Comparison of ENCODE assay signal across 7 mouse cellular contexts in genomic region chr5:139389676-139390061, GRCm38 (mm10). TPM values are rescaled to one million over a fixed set of nuclear protein-coding genes. Genes with fewer than 3 reads are reported as not detected.
A peak's percentile ranks its signal among the peaks of the same experiment; 100 is the strongest.
DNase-seq lines count a peak whose midpoint lies in the region; ATAC-seq lines count a peak whose summit lies in the region.

No protein-coding gene starts in this region.

- peak overlapping the region; percentile 96 for H3K27ac ChIP-seq in brown adipose tissue, adult 24 weeks (replicated peaks; ENCODE audit: low read depth, low read length)
- 0 out of 2 replicates have a peak overlapping the region, but pooled peaks have one; percentile 62 for H3K27ac ChIP-seq in intestine, embryonic 15.5 days
- peak overlapping the region; percentile 93 for H3K27ac ChIP-seq in limb, embryonic 12.5 days
- H3K27ac ChIP-seq in midbrain, embryonic 15.5 days: peak overlapping the region; percentile 69

- 0 out of 2 replicates have a peak overlapping the region, but pooled peaks have one; percentile 13 for H3K9ac ChIP-seq in intestine, embryonic 15.5 days
- peak overlapping the region; percentile 27 for H3K9ac ChIP-seq in limb, embryonic 12.5 days (replicated peaks)
- no peak overlapping the region for H3K9ac ChIP-seq in midbrain, embryonic 15.5 days

- peak; percentile 90 for DNase-seq in NIH3T3 (ENCODE audit: low read depth)
- DNase-seq in gastrocnemius, postnatal 4 days (ENCODE audit: low spot score in 2 of 2): peak; percentile 43 to 66
- peak; percentile 50 for DNase-seq in urinary bladder, postnatal 25 days (ENCODE audit: low spot score)

- H3K4me1 ChIP-seq in brown adipose tissue, adult 24 weeks (ENCODE audit: control insufficient read depth, insufficient read depth, insufficient read length, low read length): peaks cover 61% of the 10 kb centered on the region
- H3K4me1 ChIP-seq in intestine, embryonic 15.5 days (replicated peaks): peaks cover 25% of the 10 kb centered on the region
- H3K4me1 ChIP-seq in limb, embryonic 12.5 days (replicated peaks): peaks cover 57% of the 10 kb centered on the region
- H3K4me1 ChIP-seq in midbrain, embryonic 15.5 days: peaks cover 22% of the 10 kb centered on the region

- no peaks in the 10 kb centered on the region for H3K36me3 ChIP-seq in intestine, embryonic 15.5 days
- H3K36me3 ChIP-seq in limb, embryonic 12.5 days: peaks cover 9% of the 10 kb centered on the region; the same call in 1 of the 2 replicates
- H3K36me3 ChIP-seq in midbrain, embryonic 15.5 days (replicated peaks): no peaks in the 10 kb centered on the region

- WGBS in intestine, embryonic 15.5 days: 4% methylated on average over 6 of the region's 6 CpGs
- WGBS in limb, embryonic 12.5 days: 8% methylated on average over 6 of the region's 6 CpGs
- WGBS in midbrain, embryonic 15.5 days: 59% methylated on average over 6 of the region's 6 CpGs

- H3K4me2 ChIP-seq in intestine, embryonic 15.5 days (replicated peaks): no peak overlapping the region
- H3K4me2 ChIP-seq in limb, embryonic 12.5 days: peak overlapping the region; percentile 11; the same call in 1 of the 2 replicates
- no peak overlapping the region for H3K4me2 ChIP-seq in midbrain, embryonic 15.5 days

- peak; percentile 76 for ATAC-seq in intestine, embryonic 15.5 days
- no peak for ATAC-seq in limb, embryonic 12.5 days (ENCODE audit: insufficient number of reproducible peaks, insufficient read depth, low FRiP score, low TSS enrichment, low read depth)
- ATAC-seq in midbrain, embryonic 15.5 days (replicated peaks): 0 out of 2 replicates have a peak, but pooled peaks have one; percentile 30

- H3K9me3 ChIP-seq in intestine, embryonic 15.5 days: no peaks in the 10 kb centered on the region
- no peaks in the 10 kb centered on the region for H3K9me3 ChIP-seq in limb, embryonic 12.5 days
- H3K9me3 ChIP-seq in midbrain, embryonic 15.5 days: no peaks in the 10 kb centered on the region

- H3K4me3 ChIP-seq in brown adipose tissue, adult 24 weeks (ENCODE audit: insufficient read depth, low read depth, low read length): peak overlapping the region; percentile 33
- no peak overlapping the region for H3K4me3 ChIP-seq in intestine, embryonic 15.5 days (replicated peaks)
- H3K4me3 ChIP-seq in limb, embryonic 12.5 days (replicated peaks): no peak overlapping the region
- H3K4me3 ChIP-seq in midbrain, embryonic 15.5 days: no peak overlapping the region

- H3K27me3 ChIP-seq in intestine, embryonic 15.5 days (replicated peaks): no peaks in the 10 kb centered on the region
- no peaks in the 10 kb centered on the region for H3K27me3 ChIP-seq in limb, embryonic 12.5 days
- no peaks in the 10 kb centered on the region for H3K27me3 ChIP-seq in midbrain, embryonic 15.5 days (replicated peaks)

RNA-seq across cellular contexts. Expression of gene Gpr146, which starts 12.2 kb away (rescaled TPM):
- 18.1 and 19.7 TPM in 2 replicates for polyA plus RNA-seq in brown adipose tissue, adult 24 weeks (2012; ENCODE audit: insufficient read depth, insufficient read length, missing spikeins)
- 10 to 100 TPM in 1 of 2 experiments, 1 to 10 TPM in 1; 8.8 to 10.2 TPM for total RNA-seq in gastrocnemius, postnatal 4 days (2021)
- polyA plus RNA-seq in intestine, embryonic 15.5 days (2015; fragmentation: Nextera tagmentation; extraction: Ambion mirVana): 2.2 and 2.7 TPM in 2 replicates
- polyA plus RNA-seq in limb, embryonic 12.5 days (2016; fragmentation: Nextera tagmentation; extraction: Ambion mirVana): 1.7 and 2.3 TPM in 2 replicates
- 2.5 and 2.7 TPM in 2 replicates for polyA plus RNA-seq in midbrain, embryonic 15.5 days (2015; fragmentation: Nextera tagmentation; extraction: Ambion mirVana)

RNA-seq across cellular contexts. Expression of gene C130050O18Rik, which starts 15.4 kb away (rescaled TPM):
- polyA plus RNA-seq in brown adipose tissue, adult 24 weeks (2012; ENCODE audit: insufficient read depth, insufficient read length, missing spikeins): 1.3 TPM in 1 of 2 replicates, not detected in the other
- under 1 TPM; 0.80 to 0.88 TPM for total RNA-seq in gastrocnemius, postnatal 4 days (2021)
- polyA plus RNA-seq in intestine, embryonic 15.5 days (2015; fragmentation: Nextera tagmentation; extraction: Ambion mirVana): 0.81 and 0.85 TPM in 2 replicates
- 1.5 and 1.7 TPM in 2 replicates for polyA plus RNA-seq in limb, embryonic 12.5 days (2016; fragmentation: Nextera tagmentation; extraction: Ambion mirVana)
- 0.18 and 0.33 TPM in 2 replicates for polyA plus RNA-seq in midbrain, embryonic 15.5 days (2015; fragmentation: Nextera tagmentation; extraction: Ambion mirVana)

RNA-seq across cellular contexts. Expression of gene Gper1, which starts 33.3 kb away (rescaled TPM):
- 1.8 TPM in 1 of 2 replicates, not detected in the other for polyA plus RNA-seq in brown adipose tissue, adult 24 weeks (2012; ENCODE audit: insufficient read depth, insufficient read length, missing spikeins)
- total RNA-seq in gastrocnemius, postnatal 4 days (2021): 1 to 10 TPM; 3.9 to 4.4 TPM
- polyA plus RNA-seq in intestine, embryonic 15.5 days (2015; fragmentation: Nextera tagmentation; extraction: Ambion mirVana): 2.1 TPM in 2 replicates
- polyA plus RNA-seq in limb, embryonic 12.5 days (2016; fragmentation: Nextera tagmentation; extraction: Ambion mirVana): 1.7 and 1.9 TPM in 2 replicates
- 8.2 and 9.5 TPM in 2 replicates for polyA plus RNA-seq in midbrain, embryonic 15.5 days (2015; fragmentation: Nextera tagmentation; extraction: Ambion mirVana)

RNA-seq across cellular contexts. Expression of gene Cyp2w1, which starts 37.3 kb away (rescaled TPM):
- polyA plus RNA-seq in brown adipose tissue, adult 24 weeks (2012; ENCODE audit: insufficient read depth, insufficient read length, missing spikeins): not detected in 2 replicates
- not detected for total RNA-seq in gastrocnemius, postnatal 4 days (2021)
- 23.5 and 25.8 TPM in 2 replicates for polyA plus RNA-seq in intestine, embryonic 15.5 days (2015; fragmentation: Nextera tagmentation; extraction: Ambion mirVana)
- polyA plus RNA-seq in limb, embryonic 12.5 days (2016; fragmentation: Nextera tagmentation; extraction: Ambion mirVana): 0.90 and 1.0 TPM in 2 replicates
- 0.46 TPM in 1 of 2 replicates, not detected in the other for polyA plus RNA-seq in midbrain, embryonic 15.5 days (2015; fragmentation: Nextera tagmentation; extraction: Ambion mirVana)

RNA-seq across cellular contexts. Expression of gene Cox19, which starts 38.5 kb away (rescaled TPM):
- polyA plus RNA-seq in brown adipose tissue, adult 24 weeks (2012; ENCODE audit: insufficient read depth, insufficient read length, missing spikeins): 250 and 278 TPM in 2 replicates
- 10 to 100 TPM; 58.0 to 61.4 TPM for total RNA-seq in gastrocnemius, postnatal 4 days (2021)
- polyA plus RNA-seq in intestine, embryonic 15.5 days (2015; fragmentation: Nextera tagmentation; extraction: Ambion mirVana): 162 and 168 TPM in 2 replicates
- polyA plus RNA-seq in limb, embryonic 12.5 days (2016; fragmentation: Nextera tagmentation; extraction: Ambion mirVana): 118 and 121 TPM in 2 replicates
- polyA plus RNA-seq in midbrain, embryonic 15.5 days (2015; fragmentation: Nextera tagmentation; extraction: Ambion mirVana): 106 and 108 TPM in 2 replicates
